10 mouse cellular contexts compared by ENCODE assay signal in the genomic region with DNA sequence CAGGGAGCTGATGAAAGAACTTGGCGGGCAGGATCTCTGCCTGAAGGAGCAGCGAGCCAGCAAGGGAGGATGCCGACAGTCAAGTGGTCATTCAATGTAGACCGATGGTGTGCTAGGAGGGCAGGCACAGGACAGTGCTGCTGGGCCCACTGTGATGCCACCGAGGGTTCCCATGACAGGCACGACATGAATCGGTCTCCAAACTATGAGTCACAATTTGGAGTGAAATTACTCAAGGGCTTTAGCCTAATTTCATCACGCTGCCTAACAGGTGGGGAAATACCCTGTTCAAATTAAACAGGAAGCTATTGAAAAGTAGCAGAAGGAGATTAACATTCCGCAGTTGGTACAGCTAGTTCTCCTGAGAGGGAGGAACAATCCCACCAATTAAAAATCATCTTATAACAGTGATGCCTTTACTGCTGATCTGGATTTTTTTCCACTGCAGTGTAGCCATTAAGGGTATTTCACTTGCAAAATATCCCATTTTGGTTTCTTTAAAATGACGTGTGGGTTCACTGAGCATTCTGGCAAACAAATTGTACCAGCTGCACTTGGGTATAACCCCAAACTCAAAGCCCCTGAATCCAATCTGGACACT.
DNase-seq lines count a peak whose midpoint lies in the region; ATAC-seq and TF ChIP-seq lines count a peak whose summit lies in the region.
"Had no signal": no experiment of that assay in that cellular context is flagged by ENCODE, and none has a peak within 500 bp of the region (broad histone marks: within the 10 kb centered on the region; RNA-seq: fewer than 3 reads in every experiment).

No protein-coding gene starts in this region.

- WGBS in forebrain, embryonic 12.5 days = 44% methylated on average over 10 of the region's 10 CpGs
- WGBS in macrophage (ENCODE audit: missing documents) = 56% methylated on average over 10 of the region's 10 CpGs

- peaks cover 13% of the 10 kb centered on the region; the same call in 1 of the 2 replicates for H3K79me2 ChIP-seq in macrophage (ENCODE audit: inconsistent target)

- DNase-seq in layer of hippocampus, adult 2 months (ENCODE audit: low spot score in 2 of 2) = peak; percentile 21 to 58
- no peak for DNase-seq in layer of hippocampus, postnatal 25 days (ENCODE audit: extremely low spot score in 1 of 2, low spot score in 1 of 2)
- no peak for DNase-seq in urinary bladder, postnatal 10 days (ENCODE audit: low spot score)
- DNase-seq in kidney, adult 18-20 months = no peak
- DNase-seq in frontal cortex, postnatal 14 days (ENCODE audit: low spot score in 2 of 2) = no peak
- DNase-seq: kidney, postnatal 25 days had no signal

- H3K27me3 ChIP-seq in forebrain, embryonic 12.5 days = no peaks in the 10 kb centered on the region

- no peaks in the 10 kb centered on the region for H3K36me3 ChIP-seq in forebrain, embryonic 12.5 days (replicated peaks)
- no peaks in the 10 kb centered on the region for H3K36me3 ChIP-seq in macrophage (ENCODE audit: inconsistent target)

- TF ChIP-seq CTCF in layer of hippocampus, adult 2 months (conservative IDR thresholded peaks at IDR 0.05) = no peak

- peaks cover 11% of the 10 kb centered on the region; the same call in 1 of the 2 replicates for H3K4me1 ChIP-seq in forebrain, embryonic 12.5 days

- no peaks in the 10 kb centered on the region for H3K9me3 ChIP-seq in forebrain, embryonic 12.5 days

- no peak overlapping the region for H3K9ac ChIP-seq in forebrain, embryonic 12.5 days

- H3K27ac ChIP-seq in layer of hippocampus, adult 2 months = peak overlapping the region; percentile 54; the same call in 1 of the 2 replicates
- H3K27ac ChIP-seq in forebrain, embryonic 12.5 days = no peak overlapping the region
- peak overlapping the region; percentile 65 for H3K27ac ChIP-seq in macrophage

- ATAC-seq in activated CD4-positive, CD25-positive, alpha-beta regulatory T cell, adult 4 months = peak; percentile 71
- peak; percentile 59; the same call in 1 of the 2 replicates for ATAC-seq in forebrain, embryonic 12.5 days (ENCODE audit: low FRiP score)

- no peak overlapping the region for H3K4me2 ChIP-seq in forebrain, embryonic 12.5 days
- H3K4me2 ChIP-seq: heart, embryonic 11.5 days had no signal

- peak overlapping the region; percentile 3; the same call in 1 of the 2 replicates for H3K4me3 ChIP-seq in layer of hippocampus, adult 2 months
- no peak overlapping the region for H3K4me3 ChIP-seq in forebrain, embryonic 12.5 days (replicated peaks)
- no peak overlapping the region for H3K4me3 ChIP-seq in macrophage (ENCODE audit: inconsistent target)

Comparison
In these comparisons a context has a peak if more than half of its experiments do, and no peak if none do; other contexts are left out.
1. DNase-seq: peak in layer of hippocampus, adult 2 months (2 of 2); none in layer of hippocampus, postnatal 25 days (0 of 2), urinary bladder, postnatal 10 days (single experiment), kidney, adult 18-20 months (single experiment) and frontal cortex, postnatal 14 days (0 of 2).